Mouse (Mus musculus): Measurements from ENCODE around the gene Mbnl3.
A peak's percentile ranks its signal among the peaks of the same experiment; 100 is the strongest.

DNA sequence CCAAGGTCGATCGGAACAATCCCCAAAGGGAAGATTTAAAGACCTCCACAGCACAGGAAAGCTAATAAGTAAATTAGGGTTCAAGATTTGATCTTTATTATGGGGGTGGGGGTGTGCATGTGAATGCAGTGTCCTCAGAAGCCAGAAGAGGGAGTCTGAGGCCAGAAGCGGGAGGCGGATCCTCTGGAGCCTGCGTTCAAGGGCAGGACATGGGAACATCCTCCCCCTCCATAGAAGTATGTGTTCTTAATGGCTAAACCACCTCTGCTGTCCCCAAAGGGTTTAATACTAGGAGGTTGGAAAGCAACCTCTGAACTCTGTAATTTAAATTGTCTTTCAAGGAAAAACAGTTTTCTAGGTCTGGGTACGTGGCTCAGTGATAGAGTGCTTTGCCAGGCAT lies 34.9 kb downstream of the Mbnl3 start:
- TF ChIP-seq CTCF (IDR thresholded peaks at IDR 0.05) (peak; percentile 64), EP300 (IDR thresholded peaks at IDR 0.05; ENCODE audit: insufficient read depth, low read depth, low read length) (no peak), POLR2A (IDR thresholded peaks at IDR 0.05; ENCODE audit: insufficient read depth, low read depth, low read length) (no peak)
